Mouse (Mus musculus): Measurements from ENCODE around the gene Olfr1062.
"Not testable (repeated sequence)": the region's sequence is repeated elsewhere in the genome, so short reads cannot be mapped to it uniquely, and the experiment has no call there.

The Olfr1062 gene

GRCm38 (mm10) chr2:86426649-86427048 is at the start of gene Olfr1062:
Olfr1062 (minus strand) TSS chr2:86426749.
- not testable (repeated sequence) for DNase-seq (ENCODE audit: low read depth, low spot score)

DNA sequence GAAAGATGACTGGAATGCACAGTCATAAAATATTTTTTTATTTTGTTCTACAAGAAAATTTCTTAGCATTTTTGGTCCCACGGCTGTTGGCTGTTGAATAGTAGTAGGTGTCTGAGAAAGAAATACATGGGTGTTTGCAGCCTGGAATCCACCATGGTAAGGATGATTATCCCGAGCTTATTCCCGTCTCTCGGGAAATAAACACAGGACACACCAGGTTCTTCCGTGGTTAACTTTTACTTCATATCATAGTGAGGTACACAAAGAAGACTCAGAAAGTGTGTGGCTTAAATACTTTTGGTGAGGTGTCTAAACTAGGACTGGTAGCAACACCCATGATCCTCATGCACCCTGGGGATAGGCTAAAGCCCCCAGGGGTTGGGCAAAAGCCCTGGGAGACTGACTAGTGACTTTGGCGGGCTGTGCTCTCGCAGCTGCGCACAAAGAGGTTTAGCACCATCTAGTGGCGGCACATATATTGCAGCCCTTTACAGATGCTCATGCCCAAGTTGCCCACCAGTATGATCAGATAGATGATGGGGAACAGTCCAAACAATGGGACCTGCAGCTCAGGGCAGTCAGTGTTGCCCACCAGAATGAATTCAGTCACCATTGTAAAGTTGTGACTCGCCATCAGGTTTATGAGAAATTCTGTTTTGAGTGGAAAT is 38.0 kb upstream of the Olfr1062 start:
- DNase-seq (ENCODE audit: low read depth, low spot score): peak; percentile 3

GRCm38 (mm10) chr2:86460434-86460833 is 33.9 kb upstream of the Olfr1062 start:
- DNase-seq (ENCODE audit: low read depth, low spot score): no peak

- no peak for DNase-seq (ENCODE audit: low read depth, low spot score)
Observed at GRCm38 (mm10) chr2:86456169-86456568, 29.6 kb upstream of the Olfr1062 start, which contains the start of gene Olfr1066. Olfr1066 (minus strand) TSS chr2:86456269.

DNA sequence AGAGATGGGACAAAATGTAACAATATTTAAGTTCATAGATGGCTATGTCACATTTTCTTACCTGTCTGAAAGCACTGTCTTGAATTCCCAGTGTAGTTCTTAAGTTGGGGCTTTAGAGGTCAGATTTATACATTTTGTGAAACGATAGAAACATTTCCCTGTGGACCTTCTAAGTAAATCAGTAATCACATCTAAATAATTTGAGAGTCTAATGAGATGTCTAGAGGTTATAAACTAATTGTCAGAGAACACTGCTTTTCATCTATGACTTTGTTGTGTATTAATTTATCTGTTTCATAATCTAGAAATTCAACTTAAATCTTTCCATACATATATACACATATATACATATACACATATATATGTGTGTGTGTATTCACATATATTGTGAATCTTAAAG is 23.9 kb upstream of the Olfr1062 start, which contains the start of gene Olfr1065:
Gene Olfr1065, minus strand, starts transcription at position 101 of the 400 bp plus-strand sequence.
- not testable (repeated sequence) for DNase-seq (ENCODE audit: low read depth, low spot score)

DNA sequence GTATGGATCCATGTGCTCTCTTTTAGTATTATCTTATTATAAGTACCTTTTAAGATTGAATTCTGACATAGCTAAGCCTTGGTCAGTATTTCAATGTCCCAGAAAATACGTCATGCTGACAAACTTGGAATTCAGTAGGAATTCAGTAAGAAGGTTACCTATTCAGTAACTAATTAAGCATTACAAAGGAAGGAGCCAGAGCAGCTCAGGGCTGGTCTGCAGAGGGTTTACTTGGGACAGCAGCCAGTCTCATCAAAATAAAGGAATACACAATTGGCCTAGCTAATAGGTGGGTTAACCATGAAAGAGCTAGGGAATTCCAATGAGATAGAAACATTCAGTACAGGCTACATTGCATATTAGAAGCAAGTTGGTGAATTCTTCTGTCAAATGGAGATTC is 15.6 kb upstream of the Olfr1062 start:
- not testable (repeated sequence) for DNase-seq (ENCODE audit: low read depth, low spot score)

DNA sequence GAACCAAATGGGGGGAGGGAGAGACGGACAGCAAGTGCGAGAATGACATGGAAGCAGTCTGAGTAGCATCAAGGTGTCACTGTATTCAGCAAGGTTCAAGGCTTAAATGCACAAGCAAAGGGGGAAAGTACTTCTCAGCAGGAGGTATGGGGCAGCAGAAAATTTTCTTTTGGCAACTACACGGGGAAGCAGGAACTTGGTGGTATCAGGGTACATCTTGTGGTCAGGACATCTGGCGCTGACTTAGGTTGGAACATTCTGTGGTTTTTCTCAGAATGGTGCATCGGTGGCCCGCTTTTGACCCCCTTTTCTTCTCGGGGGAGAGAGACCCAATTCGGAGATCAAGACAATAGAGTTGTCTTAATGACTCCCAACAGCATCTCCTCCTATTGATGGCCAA is 2.0 kb upstream of the Olfr1062 start:
- not testable (repeated sequence) for DNase-seq (ENCODE audit: low read depth, low spot score)

DNA sequence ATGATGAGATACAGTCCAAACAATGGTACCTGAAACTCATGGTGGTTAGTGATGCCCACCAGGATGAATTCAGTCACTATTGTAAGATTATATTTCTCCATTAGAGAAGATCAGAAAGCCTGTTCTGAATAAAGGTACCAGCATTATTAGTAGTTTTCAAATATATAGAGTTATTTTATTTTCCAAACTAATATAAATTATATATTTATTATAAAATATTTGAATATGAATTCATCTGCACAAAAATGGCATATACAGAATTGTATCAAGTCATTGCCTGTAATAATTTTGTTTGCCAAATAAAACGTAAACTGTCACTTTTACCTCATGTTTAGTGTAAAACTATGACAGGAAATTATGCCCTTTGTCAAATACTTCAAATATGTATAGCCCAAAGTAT is 12.6 kb downstream of the Olfr1062 start, which contains the start of gene Olfr1061:
Gene Olfr1061, minus strand, starts transcription at position 101 of the 400 bp plus-strand sequence.
- no peak for DNase-seq (ENCODE audit: low read depth, low spot score)

- DNase-seq (ENCODE audit: low read depth, low spot score): no peak
Observed at GRCm38 (mm10) chr2:86395114-86395513, 31.4 kb downstream of the Olfr1062 start.

DNA sequence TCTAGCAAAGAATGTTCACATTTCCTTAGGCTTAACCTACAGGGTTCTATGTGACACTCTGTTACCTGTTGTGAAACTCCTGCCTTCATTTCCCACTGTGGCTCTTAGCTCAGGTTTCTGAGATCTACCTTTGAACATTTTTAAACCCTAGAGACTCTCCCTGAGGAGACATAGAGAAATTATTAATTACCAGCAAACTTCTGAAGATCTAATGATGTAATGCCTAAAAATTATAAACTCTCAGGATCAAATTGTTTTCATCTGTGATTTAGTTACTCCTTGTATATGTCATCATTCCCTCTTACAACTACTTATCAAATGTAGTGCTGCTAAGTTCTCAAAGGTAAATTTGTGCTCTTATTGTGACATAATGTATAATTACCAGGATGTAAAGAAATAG is 38.1 kb downstream of the Olfr1062 start, which contains the start of gene Olfr1058:
Gene Olfr1058, minus strand, starts transcription at position 101 of the 400 bp plus-strand sequence.
- not testable (repeated sequence) for DNase-seq (ENCODE audit: low read depth, low spot score)

DNA sequence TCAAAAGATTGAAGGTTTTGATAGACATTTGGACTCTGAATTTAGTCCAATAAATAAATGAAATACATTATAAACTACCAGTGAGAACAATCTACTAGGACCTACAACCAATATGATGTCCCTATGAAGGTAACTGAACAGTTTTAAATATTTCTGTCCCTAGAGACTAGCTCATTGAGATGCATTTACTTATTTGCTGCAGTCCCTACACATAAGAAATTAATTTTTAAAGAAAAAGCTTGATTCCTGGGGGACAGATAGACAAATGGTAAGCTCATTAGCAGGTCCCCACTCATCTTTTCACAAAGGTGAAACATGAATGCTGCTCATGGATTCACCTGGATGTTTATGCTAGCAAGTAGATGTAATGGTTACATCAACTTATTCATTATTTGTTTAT is 48.3 kb downstream of the Olfr1062 start, which contains the start of gene Olfr1057:
Gene Olfr1057, minus strand, starts transcription at position 101 of the 400 bp plus-strand sequence.
- DNase-seq (ENCODE audit: low read depth, low spot score): no peak
